Mouse (Mus musculus): ENCODE results near the gene Parva. TPM values are rescaled to one million over a fixed set of nuclear protein-coding genes. Genes with fewer than 3 reads are reported as not detected.

The Parva gene
- polyA plus RNA-seq, 1 experiment from 2014 or later, result 54.6 TPM

Other genes starting within 250 kb of the Parva start
- 2.3 and 3.4 TPM in 2 replicates for gene Mical2, start 201.6 kb upstream of the Parva start, polyA plus RNA-seq (2016; fragmentation: Nextera tagmentation; extraction: Ambion mirVana)